ENCODE assay signal across 8 mouse cellular contexts in genomic region chr11:87108409-87108754, GRCm38 (mm10). TPM values are rescaled to one million over a fixed set of nuclear protein-coding genes. Genes with fewer than 3 reads are reported as not detected.
DNase-seq lines count a peak whose midpoint lies in the region; ATAC-seq and TF ChIP-seq lines count a peak whose summit lies in the region.

Gene Prr11 (minus strand): TSS chr11:87108708.

- ATAC-seq in heart, embryonic 16.5 days (replicated peaks; ENCODE audit: extremely low read depth, insufficient read depth, low FRiP score), result peak; percentile 1; the same call in 1 of the 2 replicates
- no peak; the same call in 1 of the 2 replicates for ATAC-seq in hindbrain, embryonic 13.5 days (ENCODE audit: low FRiP score)
- no peak for ATAC-seq in midbrain, embryonic 12.5 days (ENCODE audit: low FRiP score, low read depth)
- no peak for ATAC-seq in monocyte, adult 5-6 weeks (replicated peaks; ENCODE audit: insufficient number of reproducible peaks, low FRiP score, low TSS enrichment, poor library complexity, severe bottlenecking)

- no peak for TF ChIP-seq CTCF in bone marrow macrophage, adult 2 months (IDR thresholded peaks at IDR 0.05; ENCODE audit: low read depth, low read length)

- peak within 1 kb of the TSS; percentile 91 for H3K27ac ChIP-seq in heart, embryonic 16.5 days (ENCODE audit: low read length)
- peak within 1 kb of the TSS; percentile 69 for H3K27ac ChIP-seq in bone marrow macrophage, adult 2 months (ENCODE audit: insufficient read depth, low read depth, low read length)
- H3K27ac ChIP-seq in hindbrain, embryonic 13.5 days, result peak within 1 kb of the TSS; percentile 96
- peak within 1 kb of the TSS; percentile 95 for H3K27ac ChIP-seq in midbrain, embryonic 12.5 days (replicated peaks)

- H3K27me3 ChIP-seq in heart, embryonic 16.5 days (ENCODE audit: control insufficient read depth, insufficient read depth, low read length), result no peaks in the 10 kb centered on the region
- no peaks in the 10 kb centered on the region for H3K27me3 ChIP-seq in hindbrain, embryonic 13.5 days
- no peaks in the 10 kb centered on the region for H3K27me3 ChIP-seq in midbrain, embryonic 12.5 days

- no peaks in the 10 kb centered on the region for H3K9me3 ChIP-seq in heart, embryonic 16.5 days (replicated peaks; ENCODE audit: control insufficient read depth, low read length)
- H3K9me3 ChIP-seq in hindbrain, embryonic 13.5 days, result no peaks in the 10 kb centered on the region
- no peaks in the 10 kb centered on the region for H3K9me3 ChIP-seq in midbrain, embryonic 12.5 days

- peak within 1 kb of the TSS; percentile 86 for H3K4me3 ChIP-seq in heart, embryonic 16.5 days (ENCODE audit: low read length)
- H3K4me3 ChIP-seq in bone marrow macrophage, adult 2 months (ENCODE audit: insufficient read depth, low read length), result peak within 1 kb of the TSS; percentile 70
- H3K4me3 ChIP-seq in hindbrain, embryonic 13.5 days, result peak within 1 kb of the TSS; percentile 97
- peak within 1 kb of the TSS; percentile 98 for H3K4me3 ChIP-seq in midbrain, embryonic 12.5 days

- WGBS in heart, embryonic 16.5 days, result 0% methylated on average over 14 of the region's 14 CpGs
- under 1% methylated on average over 14 of the region's 14 CpGs for WGBS in hindbrain, embryonic 13.5 days
- WGBS in midbrain, embryonic 12.5 days, result under 1% methylated on average over 14 of the region's 14 CpGs

- peaks cover 19% of the 10 kb centered on the region for H3K36me3 ChIP-seq in heart, embryonic 16.5 days (ENCODE audit: control insufficient read depth, insufficient read depth)
- peaks cover 17% of the 10 kb centered on the region for H3K36me3 ChIP-seq in hindbrain, embryonic 13.5 days
- peaks cover 32% of the 10 kb centered on the region for H3K36me3 ChIP-seq in midbrain, embryonic 12.5 days

- H3K4me2 ChIP-seq in heart, embryonic 16.5 days (ENCODE audit: low read depth, low read length), result peak within 1 kb of the TSS; percentile 71
- H3K4me2 ChIP-seq in hindbrain, embryonic 13.5 days, result peak within 1 kb of the TSS; percentile 85
- peak within 1 kb of the TSS; percentile 65 for H3K4me2 ChIP-seq in midbrain, embryonic 12.5 days (replicated peaks)

- intact Hi-C loops in left cerebral cortex, postnatal 36 days (cut with DNase I), result no loop called here

- peak within 1 kb of the TSS; percentile 81 for H3K9ac ChIP-seq in heart, embryonic 16.5 days (ENCODE audit: low read length)
- peak within 1 kb of the TSS; percentile 98 for H3K9ac ChIP-seq in hindbrain, embryonic 13.5 days
- H3K9ac ChIP-seq in midbrain, embryonic 12.5 days (replicated peaks), result peak within 1 kb of the TSS; percentile 92

- TF ChIP-seq POLR2A in bone marrow macrophage, adult 2 months (IDR thresholded peaks at IDR 0.05; ENCODE audit: borderline replicate concordance, low read depth, low read length), result no peak

- peaks cover 13% of the 10 kb centered on the region for H3K4me1 ChIP-seq in heart, embryonic 16.5 days (ENCODE audit: control insufficient read depth, insufficient read depth, low read length)
- peaks cover 2% of the 10 kb centered on the region for H3K4me1 ChIP-seq in bone marrow macrophage, adult 2 months (ENCODE audit: control insufficient read depth, insufficient read depth, low read length)
- peaks cover 31% of the 10 kb centered on the region for H3K4me1 ChIP-seq in hindbrain, embryonic 13.5 days (replicated peaks)
- peaks cover 26% of the 10 kb centered on the region for H3K4me1 ChIP-seq in midbrain, embryonic 12.5 days

- no peak for DNase-seq in heart, adult 11 months
- no peak for DNase-seq in left cerebral cortex, postnatal 36 days (ENCODE audit: low spot score in 2 of 2)
- no peak for DNase-seq in kidney, postnatal 36 days

RNA-seq across cellular contexts. Expression of gene Prr11, which starts in this region (rescaled TPM):
- polyA plus RNA-seq in heart, embryonic 16.5 days (2015; fragmentation: Nextera tagmentation; extraction: Ambion mirVana), result 5.5 and 6.2 TPM in 2 replicates
- 16.4 and 20.0 TPM in 2 replicates for polyA plus RNA-seq in bone marrow macrophage, adult 2 months (2012; ENCODE audit: insufficient read depth, insufficient read length, missing spikeins)
- polyA plus RNA-seq in hindbrain, embryonic 13.5 days (2015; fragmentation: Nextera tagmentation; extraction: Ambion mirVana), result 3.0 and 3.5 TPM in 2 replicates
- polyA plus RNA-seq in midbrain, embryonic 12.5 days (2016; fragmentation: Nextera tagmentation; extraction: Ambion mirVana), result 9.4 and 9.8 TPM in 2 replicates
- under 1 TPM; 0.42 to 0.45 TPM for total RNA-seq in left cerebral cortex, postnatal 36 days (2021)
- total RNA-seq in monocyte, adult 5-6 weeks (2017), result 0.29 to 0.64 TPM in 2 of 3 replicates, not detected in the other
